Mouse (Mus musculus) forebrain, embryonic 10.5 days (tissue): Measurements from ENCODE around the gene Dcp1a. TPM values are rescaled to one million over a fixed set of nuclear protein-coding genes. Genes with fewer than 3 reads are reported as not detected.

ENCODE experiments used
- DNase-seq: peaks from one replicate; pipeline ENCODE4 v3.0.0-alpha.2; 2017; ENCODE audit warnings: low spot score; ENCODE audit errors: extremely low spot score
- H3K27ac ChIP-seq: fragments of 300-500 bp; sonication (generic); 2 replicates; pipeline ENCODE4 v1.5.1; 2016; ENCODE audit warnings: mild to moderate bottlenecking
- H3K27me3 ChIP-seq: fragments of 300-500 bp; sonication (generic); 2 replicates; pipeline ENCODE4 v1.6.1; 2016; ENCODE audit warnings: mild to moderate bottlenecking; ENCODE audit not compliant: poor library complexity, severe bottlenecking
- H3K36me3 ChIP-seq: fragments of 300-500 bp; sonication (generic); replicated peaks from 2 replicates; pipeline ENCODE4 v1.6.1; 2016; ENCODE audit warnings: mild to moderate bottlenecking, moderate library complexity
- H3K4me1 ChIP-seq: fragments of 300-500 bp; sonication (generic); 2 replicates; pipeline ENCODE4 v1.6.1; 2016
- H3K4me3 ChIP-seq: fragments of 300-500 bp; sonication (generic); 2 replicates; pipeline ENCODE4 v1.5.1; 2016; ENCODE audit warnings: mild to moderate bottlenecking, moderate library complexity
- H3K9me3 ChIP-seq: fragments of 300-500 bp; sonication (generic); 2 replicates; pipeline ENCODE4 v1.6.1; 2016; ENCODE audit warnings: mild to moderate bottlenecking, moderate library complexity
- WGBS: fragments of 180-500 bp; shearing (Covaris S2); methylation state at CpG from one replicate; pipeline ENCODE4 v1.1.7; 2016; 5-methylcytosine and 5-hydroxymethylcytosine counted together
- microRNA-seq: library from miRNA; unstranded; fragments of <30 nt; microRNA quantifications from one replicate; pipeline ENCODE4, GENCODE M21; 2017
- polyA plus RNA-seq: library from polyadenylated mRNA; unstranded; fragments of >200 nt; fragmentation: Nextera tagmentation; extraction: Ambion mirVana; gene quantifications from 2 replicates; pipeline ENCODE4 v1.2.1, GENCODE M21; 2016

Gene Dcp1a
- polyA plus RNA-seq, 1 experiment from 2014 or later = 33.8 TPM

DNA sequence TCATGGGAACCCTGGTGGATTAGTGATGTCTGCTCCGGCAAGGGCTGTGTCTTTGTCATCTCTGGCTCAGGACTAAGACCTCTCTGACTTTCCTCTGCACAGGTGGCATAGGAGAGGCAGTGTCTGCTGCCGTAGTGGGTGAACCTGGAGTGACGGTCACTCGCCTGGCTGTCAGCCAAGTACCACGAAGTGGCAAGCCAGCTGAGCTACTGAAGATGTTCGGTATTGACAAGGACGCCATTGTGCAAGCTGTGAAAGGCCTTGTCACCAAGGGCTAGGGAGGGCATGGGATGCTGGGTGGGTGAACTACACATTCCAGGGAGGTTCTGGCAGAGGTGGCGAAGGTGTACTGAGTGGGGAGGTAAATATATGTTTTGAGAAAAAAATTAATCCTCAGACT, 93.9 kb downstream of the Dcp1a start:
- 89% methylated on average over 8 of the region's 8 CpGs for WGBS
- DNase-seq = no peak
- H3K4me1 ChIP-seq = no peaks in the 10 kb centered on the region
- no peak overlapping the region for H3K4me3 ChIP-seq
- peaks cover 84% of the 10 kb centered on the region for H3K36me3 ChIP-seq
- no peak overlapping the region for H3K27ac ChIP-seq
- H3K9me3 ChIP-seq = no peaks in the 10 kb centered on the region
- no peaks in the 10 kb centered on the region for H3K27me3 ChIP-seq

DNA sequence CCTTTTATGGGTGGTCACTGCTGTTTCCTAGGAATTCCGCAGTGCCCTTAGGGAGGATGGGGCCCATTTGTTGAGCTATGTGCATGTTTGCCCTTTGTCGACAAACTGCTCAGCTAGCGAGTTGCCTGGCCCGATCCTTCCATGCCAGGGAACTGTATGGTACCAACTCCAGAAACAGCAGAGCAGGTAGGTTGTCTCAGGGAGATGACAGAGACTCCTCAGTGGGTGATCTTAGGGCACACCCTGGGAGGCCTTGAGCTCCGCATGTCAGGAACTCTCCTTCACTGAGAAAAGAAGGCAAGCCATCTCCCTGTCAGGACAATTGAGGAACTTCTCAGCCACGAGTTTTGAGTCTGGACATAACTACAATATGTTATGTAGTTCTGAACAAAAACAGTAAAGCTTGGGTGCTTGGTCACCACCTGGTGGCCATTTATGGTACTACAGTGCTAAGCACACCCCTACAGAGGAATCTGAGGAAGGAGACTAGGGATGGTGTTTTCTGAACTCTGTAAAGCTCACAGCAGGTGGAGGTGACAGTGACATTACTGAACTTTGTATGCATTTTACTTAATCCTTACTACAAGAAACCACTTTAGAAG, 94.7 kb downstream of the Dcp1a start:
- H3K9me3 ChIP-seq = no peaks in the 10 kb centered on the region
- no peaks in the 10 kb centered on the region for H3K27me3 ChIP-seq
- no peak overlapping the region; the same call in 1 of the 2 replicates for H3K27ac ChIP-seq
- peak; percentile 69 for DNase-seq
- 73% methylated on average over 6 of the region's 6 CpGs for WGBS
- H3K4me1 ChIP-seq = no peaks in the 10 kb centered on the region
- peaks cover 75% of the 10 kb centered on the region for H3K36me3 ChIP-seq
- H3K4me3 ChIP-seq = no peak overlapping the region

DNA sequence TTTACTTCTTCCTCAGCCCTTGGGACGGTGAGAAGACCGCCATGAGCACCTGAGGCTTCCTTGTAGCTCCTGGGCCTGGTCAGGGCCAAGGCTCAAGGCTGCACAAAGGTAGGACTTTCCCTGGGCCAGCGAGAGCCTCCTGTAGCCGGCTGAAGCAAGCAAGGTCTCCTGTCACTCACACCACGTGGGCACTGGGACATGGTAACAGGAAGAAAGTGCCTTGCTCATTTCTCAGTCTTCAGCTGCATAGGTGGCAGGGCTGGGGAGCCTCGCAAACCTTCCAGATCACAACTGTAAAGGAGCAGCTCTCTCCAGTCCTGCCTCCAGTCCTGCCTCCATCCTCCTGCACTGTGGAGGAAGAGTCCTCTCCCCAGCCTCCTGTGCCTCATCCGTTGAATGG, 96.5 kb downstream of the Dcp1a start:
- Histone ChIP-seq H3K4me3 (no peak overlapping the region), H3K36me3 (peaks cover 58% of the 10 kb centered on the region), H3K9me3 (no peaks in the 10 kb centered on the region), H3K27me3 (no peaks in the 10 kb centered on the region), H3K4me1 (peaks cover 6% of the 10 kb centered on the region), H3K27ac (no peak overlapping the region)
- DNase-seq = no peak
- 84% methylated on average over 7 of the region's 7 CpGs for WGBS

DNA sequence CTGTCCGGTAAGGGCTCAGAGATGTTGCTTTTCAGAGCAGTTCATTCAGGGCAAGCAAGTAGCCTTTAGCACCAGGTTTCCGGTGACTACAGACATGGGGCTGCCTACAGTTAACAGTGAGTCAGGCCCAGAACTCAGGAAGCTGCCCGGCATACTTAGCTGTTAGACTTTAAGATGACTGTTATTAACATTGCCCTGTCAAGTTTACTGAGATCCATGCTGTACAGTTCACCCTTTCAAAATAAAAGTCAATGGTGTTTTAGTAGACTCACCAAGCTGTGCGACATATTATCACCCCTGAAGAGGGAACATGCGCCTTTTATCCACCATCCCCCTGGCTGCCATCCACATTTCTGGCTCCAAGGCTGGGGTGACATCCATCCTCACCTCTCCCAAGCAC, 96.9 kb downstream of the Dcp1a start:
- Histone ChIP-seq H3K4me1 (peaks cover 6% of the 10 kb centered on the region), H3K27ac (no peak overlapping the region), H3K9me3 (no peaks in the 10 kb centered on the region), H3K27me3 (no peaks in the 10 kb centered on the region), H3K36me3 (peaks cover 54% of the 10 kb centered on the region), H3K4me3 (no peak overlapping the region)
- WGBS = 89% methylated on average over 5 of the region's 5 CpGs
- no peak for DNase-seq

Small RNAs within 50 kb of the gene (microRNA-seq; reads per million reads assigned to microRNA genes)
- 11.7 reads per million, percentile 23 among the genes with 10 or more reads in this experiment for gene Mir3076

Other genes with a start within 250 kb of the Dcp1a start
- gene Cacna1d, start 11.9 kb downstream of the Dcp1a start, polyA plus RNA-seq = 1.3 TPM in 2 replicates
- 338 and 351 TPM in 2 replicates for gene Tkt, start 68.8 kb downstream of the Dcp1a start, polyA plus RNA-seq
- 23.6 and 24.8 TPM in 2 replicates for gene Prkcd, start 146.7 kb downstream of the Dcp1a start, polyA plus RNA-seq
- gene Rft1, start 174.8 kb downstream of the Dcp1a start, polyA plus RNA-seq = 12.7 and 14.7 TPM in 2 replicates
- gene Sfmbt1, start 235.3 kb downstream of the Dcp1a start, polyA plus RNA-seq = 22.6 and 23.6 TPM in 2 replicates